Mouse (Mus musculus) lung, postnatal 0 days (tissue): ENCODE measurements around the gene Tie1.

Source experiments
- CTCF ChIP-seq: IDR thresholded peaks from 2 replicates; pipeline ENCODE4 v1.5.1; 2016; ENCODE audit warnings: antibody characterized with exemption, mild to moderate bottlenecking
- EP300 ChIP-seq: IDR thresholded peaks from 2 replicates; pipeline ENCODE4 v1.6.1; 2016; ENCODE audit warnings: antibody characterized with exemption, mild to moderate bottlenecking, control low read depth

DNA sequence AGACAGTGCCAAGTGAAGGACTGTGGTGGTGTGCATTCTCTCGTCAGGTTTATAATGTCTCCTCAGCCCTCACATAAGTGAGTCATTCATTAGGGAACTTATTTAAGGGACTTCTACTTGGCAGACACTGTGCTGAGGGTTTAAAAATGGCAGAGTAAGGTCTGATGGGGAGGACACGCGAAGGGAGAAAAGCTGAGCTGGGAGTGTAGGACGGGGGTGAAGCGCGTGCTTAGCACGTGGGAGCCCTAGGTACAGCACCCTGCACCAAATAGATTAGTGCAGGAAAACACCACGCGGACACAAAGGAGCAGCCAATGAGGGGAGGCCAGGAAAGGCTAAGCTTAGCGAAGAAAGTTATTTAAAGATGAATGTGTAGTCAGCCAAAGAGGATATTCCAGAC lies 44.8 kb downstream of the Tie1 start:
- TF ChIP-seq CTCF (no peak), EP300 (no peak)
